Mouse (Mus musculus) embryonic facial prominence, embryonic 13.5 days (tissue): ENCODE measurements around the gene Adap2. TPM values are rescaled to one million over a fixed set of nuclear protein-coding genes. Genes with fewer than 3 reads are reported as not detected.

ENCODE experiments used
- ATAC-seq: fragments of 200-750 bp; cut with Nextera tagmentation; 2 replicates; pipeline ENCODE4 v1.8.0; 2017; ENCODE audit warnings: low read depth; ENCODE audit not compliant: insufficient number of reproducible peaks, insufficient read depth, low FRiP score, low TSS enrichment
- H3K27ac ChIP-seq: fragments of 300-500 bp; sonication (generic); 2 replicates; pipeline ENCODE4 v1.5.1; 2015; ENCODE audit warnings: moderate library complexity, mild to moderate bottlenecking, inconsistent platforms
- H3K27me3 ChIP-seq: fragments of 300-500 bp; sonication (generic); 2 replicates; pipeline ENCODE4 v1.6.1; 2015; ENCODE audit warnings: mild to moderate bottlenecking, inconsistent platforms
- H3K36me3 ChIP-seq: fragments of 300-500 bp; sonication (generic); 2 replicates; pipeline ENCODE4 v1.6.1; 2015; ENCODE audit warnings: mild to moderate bottlenecking, inconsistent platforms
- H3K4me1 ChIP-seq: fragments of 300-500 bp; sonication (generic); 2 replicates; pipeline ENCODE4 v1.6.1; 2015; ENCODE audit warnings: inconsistent platforms
- H3K4me2 ChIP-seq: fragments of 300-500 bp; sonication (generic); 2 replicates; pipeline ENCODE4 v1.6.1; 2015; ENCODE audit warnings: moderate library complexity, mild to moderate bottlenecking, inconsistent platforms
- H3K4me3 ChIP-seq: fragments of 300-500 bp; sonication (generic); 2 replicates; pipeline ENCODE4 v1.5.1; 2015; ENCODE audit warnings: mild to moderate bottlenecking, inconsistent platforms
- H3K9ac ChIP-seq: fragments of 300-500 bp; sonication (generic); 2 replicates; pipeline ENCODE4 v1.6.1; 2015; ENCODE audit warnings: mild to moderate bottlenecking, inconsistent platforms
- H3K9me3 ChIP-seq: fragments of 300-500 bp; sonication (generic); 2 replicates; pipeline ENCODE4 v1.6.1; 2016; ENCODE audit warnings: inconsistent platforms
- WGBS: fragments of 180-500 bp; shearing (Covaris S2); methylation state at CpG from one replicate; pipeline ENCODE4 v1.1.7; 2015; ENCODE audit warnings: mixed read lengths; 5-methylcytosine and 5-hydroxymethylcytosine counted together
- polyA plus RNA-seq: library from polyadenylated mRNA; unstranded; fragments of >200 nt; fragmentation: Nextera tagmentation; extraction: Ambion mirVana; gene quantifications from 2 replicates; pipeline ENCODE4 v1.2.1, GENCODE M21; 2015

Adap2 gene
- polyA plus RNA-seq, 1 experiment from 2014 or later: 0.74 TPM

GRCm38 (mm10) chr11:80161041-80161440 lies 7.1 kb downstream of the Adap2 start:
- Histone ChIP-seq H3K4me3 (no peak overlapping the region), H3K36me3 (no peaks in the 10 kb centered on the region), H3K27ac (no peak overlapping the region), H3K4me2 (no peak overlapping the region), H3K9me3 (no peaks in the 10 kb centered on the region), H3K4me1 (no peaks in the 10 kb centered on the region), H3K27me3 (peaks cover 16% of the 10 kb centered on the region), H3K9ac (no peak overlapping the region)
- ATAC-seq: no peak
- WGBS: 82% methylated on average over 4 of the region's 4 CpGs

DNA sequence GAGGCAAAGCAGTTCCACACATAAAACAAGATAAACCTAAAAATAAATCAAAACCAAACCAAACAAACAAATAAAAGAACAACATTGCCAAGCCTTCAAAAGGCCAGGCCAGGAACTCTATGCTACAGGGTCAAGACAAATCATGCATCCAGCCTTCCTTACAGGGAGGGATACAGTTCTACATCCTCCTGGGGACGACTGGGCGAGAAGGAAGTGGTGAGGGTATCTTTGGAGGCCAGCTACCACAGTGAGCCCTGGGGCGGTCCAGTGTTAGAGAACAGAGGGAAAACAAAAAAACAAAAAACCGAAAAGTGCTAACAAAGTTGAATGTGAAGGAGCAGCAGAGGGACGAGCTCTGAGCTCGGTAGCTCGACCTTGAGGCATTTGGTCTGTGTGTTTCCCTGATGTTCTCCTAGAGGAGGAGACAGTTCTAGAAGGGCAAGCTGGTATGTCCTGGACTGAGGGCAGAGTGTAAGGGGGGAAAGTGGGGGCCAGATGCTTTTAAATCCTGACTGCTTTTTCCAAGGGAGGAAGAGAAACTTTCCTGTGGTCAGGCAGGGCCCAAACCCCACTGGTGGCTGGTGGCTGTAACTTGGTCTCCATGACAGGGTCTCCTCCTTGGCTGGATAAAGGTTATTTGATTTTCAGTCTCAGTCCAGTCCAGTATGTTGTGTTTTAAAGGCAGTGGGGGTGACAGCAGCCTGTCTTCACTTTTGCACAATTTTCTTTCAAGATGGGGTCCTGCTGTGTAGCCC lies 9.6 kb downstream of the Adap2 start:
- H3K4me3 ChIP-seq: no peak overlapping the region
- no peak overlapping the region for H3K27ac ChIP-seq
- no peak overlapping the region for H3K4me2 ChIP-seq
- H3K27me3 ChIP-seq: no peaks in the 10 kb centered on the region
- no peaks in the 10 kb centered on the region for H3K36me3 ChIP-seq
- no peak overlapping the region for H3K9ac ChIP-seq
- no peaks in the 10 kb centered on the region for H3K9me3 ChIP-seq
- 52% methylated on average over 7 of the region's 7 CpGs for WGBS
- H3K4me1 ChIP-seq: no peaks in the 10 kb centered on the region
- no peak for ATAC-seq

GRCm38 (mm10) chr11:80164224-80164623 lies 10.3 kb downstream of the Adap2 start:
- no peaks in the 10 kb centered on the region for H3K27me3 ChIP-seq
- H3K27ac ChIP-seq: no peak overlapping the region
- no peaks in the 10 kb centered on the region for H3K4me1 ChIP-seq
- no peak overlapping the region for H3K9ac ChIP-seq
- no peaks in the 10 kb centered on the region for H3K9me3 ChIP-seq
- 40% methylated on average over 2 of the region's 2 CpGs for WGBS
- ATAC-seq: no peak
- H3K36me3 ChIP-seq: no peaks in the 10 kb centered on the region
- no peak overlapping the region for H3K4me2 ChIP-seq
- H3K4me3 ChIP-seq: no peak overlapping the region

GRCm38 (mm10) chr11:80168121-80168520 lies 14.2 kb downstream of the Adap2 start:
- H3K4me1 ChIP-seq: no peaks in the 10 kb centered on the region
- H3K9me3 ChIP-seq: no peaks in the 10 kb centered on the region
- no peak for ATAC-seq
- WGBS: 91% methylated on average over 9 of the region's 9 CpGs
- H3K27ac ChIP-seq: no peak overlapping the region
- H3K4me2 ChIP-seq: no peak overlapping the region
- no peak overlapping the region for H3K9ac ChIP-seq
- H3K27me3 ChIP-seq: no peaks in the 10 kb centered on the region
- H3K36me3 ChIP-seq: no peaks in the 10 kb centered on the region
- no peak overlapping the region for H3K4me3 ChIP-seq

DNA sequence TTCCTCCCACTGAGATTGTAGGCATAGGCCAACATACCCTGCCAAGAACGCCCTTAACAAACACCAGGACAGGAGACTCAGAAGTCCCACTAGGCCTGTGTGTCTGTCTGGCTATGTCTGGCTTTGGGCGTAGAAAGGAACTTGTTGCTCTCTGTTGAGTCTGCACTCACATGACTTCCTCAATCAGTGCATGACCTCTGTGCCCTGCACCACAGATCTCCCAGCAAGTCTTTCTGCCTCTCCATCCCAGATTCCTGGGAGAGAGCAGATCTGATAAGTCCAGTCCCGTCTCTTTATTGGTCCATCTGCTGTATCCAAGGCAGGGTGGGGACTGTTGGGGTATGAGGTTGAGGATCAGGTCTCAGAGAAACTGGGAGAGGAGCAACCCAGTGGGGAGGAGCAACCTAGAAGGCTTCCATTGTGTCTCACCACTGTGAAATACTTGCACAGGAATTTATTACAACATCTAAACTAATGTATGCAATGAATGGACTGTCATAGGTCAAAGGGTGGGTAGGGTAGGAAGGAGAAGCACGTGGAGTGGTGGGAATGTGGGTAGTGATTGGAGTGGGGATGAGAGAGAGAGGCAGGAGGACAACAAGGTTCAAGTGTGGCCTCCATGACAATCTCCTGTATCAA lies 14.8 kb downstream of the Adap2 start:
- Histone ChIP-seq H3K36me3 (no peaks in the 10 kb centered on the region), H3K9ac (no peak overlapping the region), H3K4me1 (no peaks in the 10 kb centered on the region), H3K9me3 (no peaks in the 10 kb centered on the region), H3K4me3 (no peak overlapping the region), H3K4me2 (no peak overlapping the region), H3K27ac (no peak overlapping the region), H3K27me3 (no peaks in the 10 kb centered on the region)
- WGBS: 80% methylated on average over 4 of the region's 4 CpGs
- no peak for ATAC-seq

DNA sequence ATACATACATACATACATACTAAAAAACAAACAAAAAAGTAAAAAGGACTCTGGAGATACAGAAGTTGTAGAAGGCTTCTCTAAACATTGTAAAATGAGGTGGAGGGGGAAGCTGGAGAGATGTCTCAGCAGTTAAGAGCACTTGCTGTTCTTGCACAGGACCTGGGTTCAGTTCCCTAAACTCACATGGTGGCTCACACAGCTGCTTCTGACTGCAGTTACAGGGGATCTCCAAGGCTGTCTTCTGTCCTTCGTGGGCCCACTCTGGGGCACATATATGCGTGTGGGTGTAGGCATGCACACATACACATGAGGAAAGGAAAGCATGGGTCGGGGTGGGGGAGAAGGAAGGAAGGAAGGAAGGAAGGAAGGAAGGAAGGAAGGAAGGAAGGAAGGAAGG lies 15.7 kb downstream of the Adap2 start:
- Histone ChIP-seq H3K27me3 (no peaks in the 10 kb centered on the region), H3K27ac (no peak overlapping the region), H3K9ac (no peak overlapping the region), H3K9me3 (no peaks in the 10 kb centered on the region), H3K4me2 (no peak overlapping the region), H3K36me3 (no peaks in the 10 kb centered on the region), H3K4me3 (no peak overlapping the region), H3K4me1 (no peaks in the 10 kb centered on the region)
- no peak for ATAC-seq
- WGBS: 83% methylated on average over 3 of the region's 3 CpGs

DNA sequence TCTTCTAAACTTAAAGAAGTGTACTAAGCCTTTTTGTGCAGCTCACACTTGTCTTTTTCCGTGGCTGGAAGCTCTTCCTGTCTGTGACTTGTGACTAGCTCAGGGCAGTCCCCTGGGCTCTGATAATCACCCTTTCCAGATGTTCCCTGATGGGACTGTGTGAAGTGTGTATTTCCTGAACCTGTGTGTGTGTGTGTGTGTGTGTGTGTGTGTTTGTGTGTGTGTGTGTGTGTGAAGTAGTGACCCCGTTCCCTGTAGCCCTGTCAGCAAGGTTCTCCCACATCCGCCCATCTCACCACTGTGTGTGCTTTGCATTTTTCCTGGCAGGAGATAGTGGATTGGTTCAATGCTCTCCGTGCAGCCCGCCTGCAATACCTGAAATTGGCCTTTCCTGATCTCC lies 16.4 kb downstream of the Adap2 start:
- no peak for ATAC-seq
- Histone ChIP-seq H3K27me3 (no peaks in the 10 kb centered on the region), H3K36me3 (no peaks in the 10 kb centered on the region), H3K9me3 (no peaks in the 10 kb centered on the region), H3K9ac (no peak overlapping the region), H3K4me3 (no peak overlapping the region), H3K27ac (no peak overlapping the region), H3K4me2 (no peak overlapping the region), H3K4me1 (no peaks in the 10 kb centered on the region)
- 59% methylated on average over 5 of the region's 5 CpGs for WGBS

GRCm38 (mm10) chr11:80171884-80172283 lies 18.0 kb downstream of the Adap2 start:
- 77% methylated on average over 4 of the region's 4 CpGs for WGBS
- no peak overlapping the region for H3K4me3 ChIP-seq
- H3K4me1 ChIP-seq: no peaks in the 10 kb centered on the region
- H3K27me3 ChIP-seq: no peaks in the 10 kb centered on the region
- H3K36me3 ChIP-seq: no peaks in the 10 kb centered on the region
- no peak for ATAC-seq
- no peak overlapping the region for H3K4me2 ChIP-seq
- H3K27ac ChIP-seq: no peak overlapping the region
- no peaks in the 10 kb centered on the region for H3K9me3 ChIP-seq
- H3K9ac ChIP-seq: no peak overlapping the region

DNA sequence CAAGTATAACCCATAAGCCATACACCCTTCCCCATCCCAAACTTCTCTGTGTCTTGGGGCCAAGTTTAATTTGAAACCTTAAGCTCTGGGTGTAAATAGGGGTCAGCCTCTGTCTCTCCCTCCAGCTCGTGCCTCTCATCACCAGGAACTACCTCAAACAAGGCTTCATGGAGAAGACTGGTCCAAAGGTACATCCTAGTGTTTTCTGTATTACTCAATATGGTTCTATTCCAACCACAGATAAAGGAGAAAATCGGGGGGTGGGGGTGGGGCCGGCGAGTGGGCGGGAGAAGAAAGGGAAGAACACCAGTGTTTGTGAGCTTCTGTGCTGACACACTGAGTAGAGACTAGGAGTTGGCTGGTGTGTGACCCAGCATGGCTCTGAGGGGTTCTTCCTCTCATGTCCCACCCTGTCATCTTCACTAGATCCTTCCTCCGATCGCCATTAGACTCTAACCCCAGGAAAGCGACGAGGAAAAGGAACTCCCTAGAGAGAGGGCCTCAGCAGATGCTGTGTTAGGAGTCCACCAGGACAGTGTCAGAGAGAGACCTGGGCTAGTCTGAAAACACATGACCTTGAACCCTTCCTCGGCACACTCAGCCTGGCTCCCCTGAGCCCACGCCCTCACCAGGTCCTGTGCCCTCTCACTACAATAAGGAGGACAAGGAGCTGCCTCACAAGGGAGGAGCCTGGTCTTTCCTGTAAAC lies 20.2 kb downstream of the Adap2 start:
- Histone ChIP-seq H3K4me1 (no peaks in the 10 kb centered on the region), H3K27ac (no peak overlapping the region), H3K9me3 (no peaks in the 10 kb centered on the region), H3K4me2 (no peak overlapping the region), H3K27me3 (no peaks in the 10 kb centered on the region), H3K9ac (no peak overlapping the region), H3K4me3 (no peak overlapping the region), H3K36me3 (no peaks in the 10 kb centered on the region)
- no peak for ATAC-seq
- WGBS: 75% methylated on average over 11 of the region's 11 CpGs

DNA sequence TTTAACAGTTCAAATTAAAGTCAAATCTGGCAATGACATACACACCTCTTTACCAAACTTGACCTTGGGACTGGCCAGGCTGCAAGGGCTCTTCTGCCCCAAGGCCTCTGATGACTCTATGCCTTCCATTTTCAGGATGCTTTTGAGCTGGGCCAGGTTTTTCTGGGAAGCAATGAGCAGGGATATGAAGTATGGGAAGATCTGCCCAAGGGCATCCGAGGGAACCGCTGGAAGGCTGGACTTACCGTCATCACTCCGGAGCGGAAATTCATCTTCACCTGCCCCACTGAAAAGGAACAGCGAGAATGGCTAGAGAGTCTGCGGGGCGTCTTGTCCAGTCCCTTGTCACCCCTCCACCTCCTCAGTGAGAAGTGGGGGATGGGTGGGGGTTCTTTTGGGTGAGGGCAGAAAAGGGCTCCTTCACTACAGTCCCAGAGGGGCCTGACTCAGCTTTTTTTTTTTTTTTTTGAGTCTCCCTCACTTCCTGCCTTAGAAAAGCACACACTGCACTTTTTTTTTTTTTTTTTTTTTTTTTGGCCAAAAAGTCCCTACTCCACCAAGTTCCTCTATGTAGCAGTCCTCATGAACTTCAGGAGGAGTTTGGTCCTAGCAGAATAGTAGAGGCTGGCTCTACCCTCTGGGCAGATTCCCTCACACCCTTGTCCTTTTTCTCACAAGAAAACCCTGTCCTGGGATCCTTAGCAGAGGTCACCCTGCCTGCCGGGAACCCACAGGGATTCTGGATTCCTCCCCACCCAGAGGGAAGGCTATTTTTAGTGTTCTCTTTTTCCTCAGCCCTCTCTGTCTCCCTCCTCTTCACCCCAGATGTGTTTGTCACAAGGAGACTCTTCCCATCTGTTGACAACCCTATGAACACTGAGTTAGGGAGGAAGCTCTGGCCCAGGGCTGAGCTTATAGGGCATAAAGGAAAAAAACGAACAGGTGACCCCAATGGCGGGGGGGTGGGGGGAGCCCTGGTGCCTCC lies 23.3 kb downstream of the Adap2 start:
- H3K27ac ChIP-seq: no peak overlapping the region
- H3K4me1 ChIP-seq: no peaks in the 10 kb centered on the region
- no peak overlapping the region for H3K9ac ChIP-seq
- no peaks in the 10 kb centered on the region for H3K36me3 ChIP-seq
- WGBS: 72% methylated on average over 11 of the region's 11 CpGs
- H3K9me3 ChIP-seq: no peaks in the 10 kb centered on the region
- no peak for ATAC-seq
- no peaks in the 10 kb centered on the region for H3K27me3 ChIP-seq
- H3K4me2 ChIP-seq: no peak overlapping the region
- no peak overlapping the region for H3K4me3 ChIP-seq

- no peaks in the 10 kb centered on the region for H3K9me3 ChIP-seq
- no peaks in the 10 kb centered on the region for H3K4me1 ChIP-seq
- no peak overlapping the region for H3K4me2 ChIP-seq
- 81% methylated on average over 8 of the region's 8 CpGs for WGBS
- no peak overlapping the region for H3K4me3 ChIP-seq
- no peaks in the 10 kb centered on the region for H3K27me3 ChIP-seq
- ATAC-seq: no peak
- H3K9ac ChIP-seq: no peak overlapping the region
- H3K36me3 ChIP-seq: no peaks in the 10 kb centered on the region
- no peak overlapping the region for H3K27ac ChIP-seq
Measured at GRCm38 (mm10) chr11:80178316-80178715, 24.4 kb downstream of the Adap2 start.
